Mouse (Mus musculus) heart, adult 11 months (tissue): Measurements from ENCODE around the gene Tpgs1.
"Not testable (repeated sequence)": the region's sequence is repeated elsewhere in the genome, so short reads cannot be mapped to it uniquely, and the experiment has no call there.

Experiments used
- DNase-seq: peaks from one replicate; pipeline ENCODE4 v3.0.0; 2022

Tpgs1 gene

GRCm38 (mm10) chr10:79693580-79694378, 24.6 kb downstream of the Tpgs1 start:
- DNase-seq: peak; percentile 94

GRCm38 (mm10) chr10:79694379-79694655, 25.1 kb downstream of the Tpgs1 start:
- peak; percentile 95 for DNase-seq

- DNase-seq: peak; percentile 99
Observed at GRCm38 (mm10) chr10:79695231-79696128, 26.3 kb downstream of the Tpgs1 start.

- DNase-seq: peak; percentile 95
Observed at GRCm38 (mm10) chr10:79696129-79696651, 27.0 kb downstream of the Tpgs1 start.

GRCm38 (mm10) chr10:79697916-79698315, 28.7 kb downstream of the Tpgs1 start:
- peak; percentile 93 for DNase-seq

GRCm38 (mm10) chr10:79698459-79698858, 29.3 kb downstream of the Tpgs1 start:
- DNase-seq: no peak

- no peak for DNase-seq
Observed at GRCm38 (mm10) chr10:79700676-79701075, 31.5 kb downstream of the Tpgs1 start.

GRCm38 (mm10) chr10:79701443-79702129, 32.4 kb downstream of the Tpgs1 start:
- peak; percentile 99 for DNase-seq

- not testable (repeated sequence) for DNase-seq
Observed at GRCm38 (mm10) chr10:79702970-79703369, 33.8 kb downstream of the Tpgs1 start.

- no peak for DNase-seq
Observed at GRCm38 (mm10) chr10:79703541-79703940, 34.4 kb downstream of the Tpgs1 start.

GRCm38 (mm10) chr10:79704065-79704969, 35.1 kb downstream of the Tpgs1 start, which contains the start of gene Bsg:
Gene Bsg, plus strand, starts transcription at chr10:79704491.
- DNase-seq: peak; percentile 100

GRCm38 (mm10) chr10:79704970-79705360, 35.8 kb downstream of the Tpgs1 start:
- no peak for DNase-seq

- DNase-seq: no peak
Observed at GRCm38 (mm10) chr10:79705951-79706350, 36.8 kb downstream of the Tpgs1 start.

- DNase-seq: no peak
Observed at GRCm38 (mm10) chr10:79706406-79707094, 37.4 kb downstream of the Tpgs1 start.

- DNase-seq: no peak
Observed at GRCm38 (mm10) chr10:79707162-79707561, 38.0 kb downstream of the Tpgs1 start.

- no peak for DNase-seq
Observed at GRCm38 (mm10) chr10:79707759-79708158, 38.6 kb downstream of the Tpgs1 start.

- peak; percentile 94 for DNase-seq
Observed at GRCm38 (mm10) chr10:79708668-79709067, 39.5 kb downstream of the Tpgs1 start.

- peak; percentile 92 for DNase-seq
Observed at GRCm38 (mm10) chr10:79709307-79709706, 40.1 kb downstream of the Tpgs1 start.

- peak; percentile 91 for DNase-seq
Observed at GRCm38 (mm10) chr10:79712029-79712428, 42.9 kb downstream of the Tpgs1 start.

- peak; percentile 96 for DNase-seq
Observed at GRCm38 (mm10) chr10:79712499-79713126, 43.4 kb downstream of the Tpgs1 start.

GRCm38 (mm10) chr10:79713163-79713562, 44.0 kb downstream of the Tpgs1 start:
- DNase-seq: no peak
